Mouse (Mus musculus): Measurements from ENCODE around the gene Evl. TPM values are rescaled to one million over a fixed set of nuclear protein-coding genes. Genes with fewer than 3 reads are reported as not detected.
A peak's percentile ranks its signal among the peaks of the same experiment; 100 is the strongest.

Gene Evl
- polyA plus RNA-seq, 1 experiment = 80.6 TPM

DNA sequence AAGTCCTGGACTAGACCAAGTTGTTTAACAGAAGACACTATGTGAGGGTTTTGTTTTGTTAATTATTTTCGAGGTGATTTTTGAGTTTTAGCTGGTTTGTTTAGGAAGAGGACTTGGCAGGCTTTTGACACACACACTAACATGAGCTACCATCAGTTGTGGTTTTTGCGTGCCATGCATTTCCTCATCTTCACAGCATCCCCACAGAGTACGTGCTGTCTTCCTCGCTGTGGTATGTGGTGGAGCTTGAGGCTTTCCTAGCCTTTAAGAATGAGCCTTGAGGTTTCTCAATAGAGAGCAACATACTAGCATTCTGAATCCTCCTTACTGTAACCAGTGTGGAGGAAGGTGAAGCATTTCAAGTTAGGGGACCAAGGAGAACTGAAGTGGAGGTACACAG lies 46.3 kb downstream of the Evl start:
- TF ChIP-seq POLR2A (IDR thresholded peaks at IDR 0.05; ENCODE audit: borderline replicate concordance, control insufficient read depth, low read depth, low read length) = no peak
- no peak for TF ChIP-seq CTCF (IDR thresholded peaks at IDR 0.05; ENCODE audit: control insufficient read depth, insufficient read depth, low read length)
- Histone ChIP-seq H3K27ac (ENCODE audit: control insufficient read depth, insufficient read depth, low read depth, low read length, poor library complexity) (no peak overlapping the region), H3K4me3 (replicated peaks; ENCODE audit: control insufficient read depth, low read depth, low read length) (no peak overlapping the region), H3K4me1 (ENCODE audit: control insufficient read depth, insufficient read depth, low read length) (no peaks in the 10 kb centered on the region; the same call in 1 of the 2 replicates)
- 2% methylated on average over 4 of the region's 4 CpGs for WGBS

DNA sequence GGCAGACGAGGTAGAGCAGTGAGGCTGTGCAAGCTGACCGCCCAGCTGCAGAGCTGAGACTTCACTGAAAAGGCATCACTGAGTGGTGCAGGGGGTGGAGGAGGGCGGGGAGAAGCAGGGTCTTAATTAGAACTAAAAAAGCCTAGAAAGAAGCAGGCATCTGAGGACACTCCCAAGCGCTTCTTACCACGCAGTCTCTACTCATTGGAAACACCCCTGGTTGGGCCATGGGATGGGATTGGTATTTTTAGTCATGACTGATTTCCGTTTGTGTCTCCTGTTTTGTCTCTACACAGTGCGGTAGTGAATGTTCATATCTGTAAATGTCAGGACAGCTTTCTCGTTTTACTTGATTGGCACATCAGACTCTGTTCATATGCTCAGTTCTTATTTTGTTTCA lies 46.8 kb downstream of the Evl start:
- TF ChIP-seq POLR2A (IDR thresholded peaks at IDR 0.05; ENCODE audit: borderline replicate concordance, control insufficient read depth, low read depth, low read length) (no peak), CTCF (IDR thresholded peaks at IDR 0.05; ENCODE audit: control insufficient read depth, insufficient read depth, low read length) (no peak)
- no peaks in the 10 kb centered on the region; the same call in 1 of the 2 replicates for H3K4me1 ChIP-seq (ENCODE audit: control insufficient read depth, insufficient read depth, low read length)
- no peak overlapping the region for H3K27ac ChIP-seq (ENCODE audit: control insufficient read depth, insufficient read depth, low read depth, low read length, poor library complexity)
- 55% methylated on average over 8 of the region's 8 CpGs for WGBS
- no peak overlapping the region for H3K4me3 ChIP-seq (replicated peaks; ENCODE audit: control insufficient read depth, low read depth, low read length)

DNA sequence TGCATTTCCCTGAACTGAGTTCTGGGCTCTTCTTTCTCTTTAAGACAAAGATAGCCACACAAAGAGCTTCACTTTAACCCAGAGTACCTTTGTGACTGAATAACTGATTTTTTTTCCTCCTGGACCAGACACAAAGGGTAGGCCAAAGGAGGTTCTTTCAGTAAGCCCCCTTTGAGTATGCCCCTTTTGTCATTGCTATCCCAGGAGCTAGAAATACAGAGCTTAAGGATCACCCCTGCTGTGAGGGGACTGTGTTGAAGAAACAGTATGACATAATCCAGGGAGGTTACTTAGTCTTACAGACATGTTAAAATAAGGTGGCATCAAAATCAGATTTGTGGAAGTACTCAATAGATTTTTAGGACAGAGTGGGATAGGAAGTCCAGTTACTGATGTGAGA lies 50.0 kb downstream of the Evl start:
- Histone ChIP-seq H3K27ac (ENCODE audit: control insufficient read depth, insufficient read depth, low read depth, low read length, poor library complexity) (no peak overlapping the region), H3K4me3 (replicated peaks; ENCODE audit: control insufficient read depth, low read depth, low read length) (no peak overlapping the region), H3K4me1 (ENCODE audit: control insufficient read depth, insufficient read depth, low read length) (no peaks in the 10 kb centered on the region; the same call in 1 of the 2 replicates)
- TF ChIP-seq CTCF (IDR thresholded peaks at IDR 0.05; ENCODE audit: control insufficient read depth, insufficient read depth, low read length) = no peak
- TF ChIP-seq POLR2A (IDR thresholded peaks at IDR 0.05; ENCODE audit: borderline replicate concordance, control insufficient read depth, low read depth, low read length) = no peak

DNA sequence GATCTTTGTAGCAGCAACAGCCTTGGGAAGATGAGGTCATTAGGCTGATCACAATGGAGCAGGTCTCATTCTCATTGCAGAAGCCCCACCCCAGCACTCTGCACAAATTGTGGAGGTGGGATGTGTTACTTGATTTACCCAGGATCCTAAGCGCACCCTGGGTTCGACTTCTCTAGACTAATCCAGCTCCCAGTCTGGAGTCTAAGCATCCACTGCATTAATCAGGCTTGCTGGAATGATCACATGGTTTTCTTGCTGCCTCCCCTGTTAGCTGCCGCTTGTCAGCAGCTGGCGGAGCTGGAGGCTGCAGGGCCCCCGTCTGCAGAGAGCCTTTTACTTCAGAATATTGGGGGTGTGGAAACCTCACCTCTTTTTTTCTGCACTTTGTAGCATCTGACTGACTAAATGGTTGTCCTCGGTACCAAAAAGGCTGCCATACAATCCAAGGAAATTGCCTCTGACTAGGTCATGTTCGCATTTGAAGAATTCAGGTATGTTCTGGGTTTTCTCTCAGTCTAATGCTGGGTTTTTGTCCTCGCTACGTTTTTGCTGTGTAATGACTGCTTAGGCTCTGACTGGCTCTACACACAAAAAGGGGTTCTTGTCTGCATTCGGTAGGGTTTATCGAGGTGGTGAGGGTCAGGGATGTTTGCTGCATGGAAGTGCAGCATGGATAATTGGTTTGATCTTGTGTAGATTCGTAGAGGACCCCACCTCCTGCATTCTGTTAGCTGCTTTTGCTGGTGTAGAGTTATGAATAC lies 51.2 kb downstream of the Evl start:
- Histone ChIP-seq H3K4me3 (replicated peaks; ENCODE audit: control insufficient read depth, low read depth, low read length) (no peak overlapping the region), H3K4me1 (ENCODE audit: control insufficient read depth, insufficient read depth, low read length) (no peaks in the 10 kb centered on the region; the same call in 1 of the 2 replicates), H3K27ac (ENCODE audit: control insufficient read depth, insufficient read depth, low read depth, low read length, poor library complexity) (no peak overlapping the region)
- WGBS = 39% methylated on average over 12 of the region's 12 CpGs
- TF ChIP-seq POLR2A (IDR thresholded peaks at IDR 0.05; ENCODE audit: borderline replicate concordance, control insufficient read depth, low read depth, low read length) (no peak), CTCF (IDR thresholded peaks at IDR 0.05; ENCODE audit: control insufficient read depth, insufficient read depth, low read length) (no peak)

DNA sequence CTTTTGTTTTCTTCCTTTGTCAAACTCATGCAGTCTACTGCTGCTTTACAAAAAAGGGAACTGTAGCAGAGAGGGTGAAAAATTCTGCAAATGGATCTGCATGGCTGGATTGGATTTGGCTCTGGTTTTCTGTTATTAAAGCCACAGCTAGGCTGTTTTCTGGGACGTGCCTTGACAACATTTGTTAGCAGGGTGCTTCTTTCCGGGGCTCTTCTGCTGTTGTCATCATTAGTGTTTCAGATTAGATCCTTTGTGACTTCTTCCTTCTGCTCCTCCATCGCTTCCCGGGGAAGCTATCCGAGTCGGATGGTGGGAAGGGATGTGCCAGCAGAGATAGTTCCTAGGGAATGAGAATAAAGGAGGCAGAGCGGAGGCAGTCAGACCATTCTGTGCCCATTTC lies 51.8 kb downstream of the Evl start:
- TF ChIP-seq CTCF (IDR thresholded peaks at IDR 0.05; ENCODE audit: control insufficient read depth, insufficient read depth, low read length) (no peak), POLR2A (IDR thresholded peaks at IDR 0.05; ENCODE audit: borderline replicate concordance, control insufficient read depth, low read depth, low read length) (no peak)
- Histone ChIP-seq H3K4me1 (ENCODE audit: control insufficient read depth, insufficient read depth, low read length) (no peaks in the 10 kb centered on the region), H3K27ac (ENCODE audit: control insufficient read depth, insufficient read depth, low read depth, low read length, poor library complexity) (no peak overlapping the region), H3K4me3 (replicated peaks; ENCODE audit: control insufficient read depth, low read depth, low read length) (no peak overlapping the region)
- WGBS = 68% methylated on average over 7 of the region's 7 CpGs

DNA sequence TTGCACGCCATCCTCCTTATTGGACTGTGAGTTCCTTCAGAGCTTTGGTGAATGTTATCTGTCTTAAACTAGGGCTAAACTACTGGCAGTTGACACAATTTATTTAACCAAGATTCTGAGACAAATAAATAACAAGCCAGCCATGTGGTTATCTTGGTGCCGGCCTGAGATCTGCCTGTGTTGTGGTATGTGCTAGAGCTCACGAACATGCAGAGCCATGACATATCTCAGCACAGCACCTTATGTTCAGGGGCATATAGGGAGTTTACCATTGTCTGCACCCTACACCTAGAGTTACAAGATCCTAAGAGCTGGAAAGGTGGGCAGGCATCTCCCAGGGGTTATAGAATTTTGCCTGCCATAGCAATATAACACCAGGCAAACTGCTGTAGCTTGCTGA lies 54.9 kb downstream of the Evl start:
- H3K27ac ChIP-seq (ENCODE audit: control insufficient read depth, insufficient read depth, low read depth, low read length, poor library complexity) = no peak overlapping the region
- WGBS = 70% methylated on average over 3 of the region's 3 CpGs
- no peaks in the 10 kb centered on the region for H3K4me1 ChIP-seq (ENCODE audit: control insufficient read depth, insufficient read depth, low read length)
- TF ChIP-seq CTCF (IDR thresholded peaks at IDR 0.05; ENCODE audit: control insufficient read depth, insufficient read depth, low read length) (no peak), POLR2A (IDR thresholded peaks at IDR 0.05; ENCODE audit: borderline replicate concordance, control insufficient read depth, low read depth, low read length) (no peak)
- no peak overlapping the region for H3K4me3 ChIP-seq (replicated peaks; ENCODE audit: control insufficient read depth, low read depth, low read length)

DNA sequence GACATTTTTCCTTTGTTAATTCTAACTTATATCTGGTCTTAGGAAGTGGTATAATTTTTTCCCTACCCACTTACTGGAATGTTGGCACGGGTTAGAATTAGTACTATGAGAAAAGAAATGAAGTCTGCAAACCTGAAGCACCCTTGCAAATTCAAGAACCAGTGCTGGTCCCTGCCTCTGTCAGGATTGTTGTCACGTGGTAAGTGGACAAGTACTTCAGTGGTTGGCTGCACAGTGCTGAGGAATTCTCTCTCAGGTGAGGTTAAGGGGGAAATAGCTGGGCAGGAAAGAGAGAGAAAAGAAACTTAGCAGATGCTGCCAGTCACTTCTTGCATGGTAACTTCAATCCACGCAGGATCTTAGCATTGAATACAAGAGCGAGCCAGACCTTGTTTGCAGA lies 55.7 kb downstream of the Evl start:
- Histone ChIP-seq H3K4me1 (ENCODE audit: control insufficient read depth, insufficient read depth, low read length) (no peaks in the 10 kb centered on the region), H3K4me3 (replicated peaks; ENCODE audit: control insufficient read depth, low read depth, low read length) (no peak overlapping the region), H3K27ac (ENCODE audit: control insufficient read depth, insufficient read depth, low read depth, low read length, poor library complexity) (no peak overlapping the region)
- 49% methylated on average over 4 of the region's 4 CpGs for WGBS
- TF ChIP-seq POLR2A (IDR thresholded peaks at IDR 0.05; ENCODE audit: borderline replicate concordance, control insufficient read depth, low read depth, low read length) (no peak), CTCF (IDR thresholded peaks at IDR 0.05; ENCODE audit: control insufficient read depth, insufficient read depth, low read length) (no peak)

DNA sequence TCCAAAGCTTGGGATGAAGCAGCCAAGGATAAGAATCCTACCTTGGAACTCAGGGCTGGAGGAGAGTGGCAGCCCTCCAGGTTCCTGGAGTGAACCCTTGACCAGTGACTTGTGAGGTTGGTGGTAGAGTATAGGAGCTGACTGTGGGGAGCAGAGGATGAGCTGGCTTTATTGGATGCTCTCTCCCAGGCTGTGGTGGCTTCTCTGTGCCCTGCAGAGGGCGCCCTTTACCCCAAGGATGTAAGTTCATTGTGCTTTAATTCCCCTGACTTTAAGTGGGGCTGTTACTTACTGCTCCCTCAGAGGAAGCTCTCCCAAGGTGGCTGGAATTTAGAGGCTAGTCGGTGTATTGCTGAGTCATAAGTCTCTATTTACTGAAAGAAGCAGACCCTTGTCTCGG lies 58.6 kb downstream of the Evl start:
- Histone ChIP-seq H3K27ac (ENCODE audit: control insufficient read depth, insufficient read depth, low read depth, low read length, poor library complexity) (no peak overlapping the region), H3K4me3 (replicated peaks; ENCODE audit: control insufficient read depth, low read depth, low read length) (no peak overlapping the region), H3K4me1 (ENCODE audit: control insufficient read depth, insufficient read depth, low read length) (no peaks in the 10 kb centered on the region; the same call in 1 of the 2 replicates)
- WGBS = 12% methylated on average over 3 of the region's 3 CpGs
- TF ChIP-seq POLR2A (IDR thresholded peaks at IDR 0.05; ENCODE audit: borderline replicate concordance, control insufficient read depth, low read depth, low read length) = no peak
- TF ChIP-seq CTCF (IDR thresholded peaks at IDR 0.05; ENCODE audit: control insufficient read depth, insufficient read depth, low read length) = peak; percentile 83
